Mouse (Mus musculus): ENCODE results near the gene Dock2. TPM values are rescaled to one million over a fixed set of nuclear protein-coding genes. Genes with fewer than 3 reads are reported as not detected.

The Dock2 gene
- polyA plus RNA-seq, 1 experiment = 48.9 TPM

GRCm38 (mm10) chr11:34392105-34392504, 391.6 kb downstream of the Dock2 start:
- Histone ChIP-seq H3K4me1 (replicated peaks; ENCODE audit: control insufficient read depth, insufficient read depth, low read length) (no peaks in the 10 kb centered on the region), H3K27ac (ENCODE audit: control insufficient read depth, insufficient read depth, low read length) (no peak overlapping the region), H3K27me3 (ENCODE audit: control insufficient read depth, insufficient read depth, low read length) (no peaks in the 10 kb centered on the region), H3K36me3 (ENCODE audit: control insufficient read depth, insufficient read depth, low read length) (no peaks in the 10 kb centered on the region; the same call in 1 of the 2 replicates), H3K4me3 (ENCODE audit: control insufficient read depth, insufficient read depth, low read length) (no peak overlapping the region)
- 85% methylated on average over 4 of the region's 4 CpGs for WGBS
- DNase-seq = no peak
- TF ChIP-seq POLR2A (IDR thresholded peaks at IDR 0.05; ENCODE audit: control insufficient read depth, extremely low read depth, insufficient read depth, low read length, poor library complexity) (no peak), CTCF (IDR thresholded peaks at IDR 0.05; ENCODE audit: borderline replicate concordance, control insufficient read depth, extremely low read depth, insufficient read depth, low read length, poor library complexity) (no peak)

DNA sequence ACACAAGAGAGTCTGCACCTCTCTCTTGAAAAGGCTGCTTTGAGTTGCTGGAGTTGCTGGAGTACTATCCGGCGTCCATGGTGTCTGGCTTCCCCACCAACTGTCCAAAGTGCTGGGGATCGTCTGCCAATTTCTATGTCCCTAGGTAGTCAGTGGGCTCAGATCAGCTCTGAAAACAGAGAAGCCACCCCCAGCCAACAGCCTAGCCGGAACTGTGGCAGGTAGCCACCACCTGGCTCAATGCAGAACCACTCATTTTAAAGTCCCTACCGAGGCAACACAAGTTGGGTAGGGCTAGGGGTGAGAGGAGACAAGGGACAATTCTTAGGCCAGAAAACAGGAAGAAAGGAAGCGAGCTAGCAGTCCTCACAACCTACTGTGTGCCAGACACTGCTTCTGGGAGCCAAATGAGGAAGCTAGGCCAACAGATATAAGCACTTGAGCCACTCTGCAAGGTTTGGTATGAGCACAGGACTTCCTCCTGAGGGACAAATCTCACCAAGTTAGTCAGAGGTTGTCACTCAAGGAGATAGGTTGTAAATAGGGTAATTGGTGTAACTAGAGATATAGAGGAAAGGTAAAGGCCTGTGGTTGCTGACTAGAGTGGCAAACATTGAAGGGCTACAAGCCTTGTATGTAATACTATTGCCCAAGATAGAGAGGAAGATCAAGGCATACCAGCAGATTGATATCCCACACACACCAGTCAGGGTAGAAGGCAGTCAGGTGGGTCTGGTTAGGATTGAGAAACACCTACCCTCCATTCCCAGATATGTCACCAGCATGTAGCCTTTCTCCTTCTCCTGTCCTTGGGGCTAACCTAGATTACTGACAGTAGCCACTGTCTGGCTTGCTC, 394.2 kb downstream of the Dock2 start:
- TF ChIP-seq POLR2A (IDR thresholded peaks at IDR 0.05; ENCODE audit: control insufficient read depth, extremely low read depth, insufficient read depth, low read length, poor library complexity) = no peak
- no peak for TF ChIP-seq CTCF (IDR thresholded peaks at IDR 0.05; ENCODE audit: borderline replicate concordance, control insufficient read depth, extremely low read depth, insufficient read depth, low read length, poor library complexity)
- WGBS = 82% methylated on average over 6 of the region's 6 CpGs
- H3K4me1 ChIP-seq (replicated peaks; ENCODE audit: control insufficient read depth, insufficient read depth, low read length) = no peaks in the 10 kb centered on the region
- no peaks in the 10 kb centered on the region for H3K27me3 ChIP-seq (ENCODE audit: control insufficient read depth, insufficient read depth, low read length)
- H3K4me3 ChIP-seq (ENCODE audit: control insufficient read depth, insufficient read depth, low read length) = no peak overlapping the region
- no peak for DNase-seq
- H3K27ac ChIP-seq (ENCODE audit: control insufficient read depth, insufficient read depth, low read length) = no peak overlapping the region
- H3K36me3 ChIP-seq (ENCODE audit: control insufficient read depth, insufficient read depth, low read length) = no peaks in the 10 kb centered on the region; the same call in 1 of the 2 replicates

DNA sequence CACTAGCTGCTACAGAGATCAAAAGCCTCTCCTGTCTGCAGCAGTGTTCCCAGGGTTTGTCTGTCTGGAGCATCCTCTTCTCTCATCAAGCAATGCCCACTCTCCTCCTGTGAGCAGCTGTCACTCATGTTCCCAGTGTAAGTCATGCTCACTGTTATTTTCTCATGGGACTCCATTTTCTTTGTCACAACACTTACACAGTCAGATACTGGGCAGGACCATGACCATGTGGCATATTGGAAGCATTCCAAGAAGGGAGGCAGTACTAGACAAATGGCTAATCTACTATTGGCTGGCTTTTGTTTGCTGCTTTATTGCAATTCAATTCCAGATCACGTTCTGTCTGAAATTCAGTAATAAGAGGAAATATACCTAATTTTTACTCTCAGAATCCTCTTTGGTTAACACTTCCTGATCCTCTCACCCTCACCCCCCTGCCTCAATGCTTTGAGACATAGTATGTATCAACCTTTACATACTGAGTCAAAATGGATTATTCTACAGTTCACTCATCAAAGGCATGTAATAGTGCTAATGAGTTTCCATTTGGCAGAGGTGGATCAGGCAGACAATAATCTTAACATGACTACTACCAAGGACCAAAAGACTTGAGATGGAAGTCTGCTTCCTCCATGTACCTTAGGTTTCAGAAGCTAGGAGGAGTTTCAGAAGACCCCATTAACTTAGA, 398.5 kb downstream of the Dock2 start:
- no peaks in the 10 kb centered on the region; the same call in 1 of the 2 replicates for H3K36me3 ChIP-seq (ENCODE audit: control insufficient read depth, insufficient read depth, low read length)
- 86% methylated on average over 1 of the region's 1 CpGs for WGBS
- H3K4me3 ChIP-seq (ENCODE audit: control insufficient read depth, insufficient read depth, low read length) = no peak overlapping the region
- DNase-seq = no peak
- no peak overlapping the region for H3K27ac ChIP-seq (ENCODE audit: control insufficient read depth, insufficient read depth, low read length)
- H3K27me3 ChIP-seq (ENCODE audit: control insufficient read depth, insufficient read depth, low read length) = no peaks in the 10 kb centered on the region
- no peaks in the 10 kb centered on the region for H3K4me1 ChIP-seq (replicated peaks; ENCODE audit: control insufficient read depth, insufficient read depth, low read length)
- TF ChIP-seq CTCF (IDR thresholded peaks at IDR 0.05; ENCODE audit: borderline replicate concordance, control insufficient read depth, extremely low read depth, insufficient read depth, low read length, poor library complexity) (no peak), POLR2A (IDR thresholded peaks at IDR 0.05; ENCODE audit: control insufficient read depth, extremely low read depth, insufficient read depth, low read length, poor library complexity) (no peak)

DNA sequence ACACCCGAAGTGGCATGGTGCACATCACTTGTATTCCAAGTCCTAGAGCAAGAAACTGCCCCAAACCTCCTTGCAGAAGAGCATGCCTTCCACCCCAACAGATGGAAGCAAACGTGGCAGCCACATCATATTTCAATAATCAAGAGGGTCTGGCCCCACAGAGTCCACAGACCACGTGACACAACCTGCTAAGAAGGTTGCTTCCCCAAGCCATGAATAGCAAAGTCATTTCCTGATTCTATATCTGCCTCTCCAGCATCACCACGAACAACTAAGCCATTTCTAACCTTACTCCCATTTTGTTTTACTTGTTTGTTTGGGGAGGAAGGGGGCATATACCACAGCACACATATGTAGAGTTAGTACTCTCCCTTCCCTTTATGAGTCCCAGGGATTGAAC, 399.5 kb downstream of the Dock2 start:
- Histone ChIP-seq H3K27me3 (ENCODE audit: control insufficient read depth, insufficient read depth, low read length) (no peaks in the 10 kb centered on the region), H3K27ac (ENCODE audit: control insufficient read depth, insufficient read depth, low read length) (no peak overlapping the region), H3K36me3 (ENCODE audit: control insufficient read depth, insufficient read depth, low read length) (no peaks in the 10 kb centered on the region; the same call in 1 of the 2 replicates), H3K4me3 (ENCODE audit: control insufficient read depth, insufficient read depth, low read length) (no peak overlapping the region), H3K4me1 (replicated peaks; ENCODE audit: control insufficient read depth, insufficient read depth, low read length) (no peaks in the 10 kb centered on the region)
- 42% methylated on average over 4 of the region's 4 CpGs for WGBS
- TF ChIP-seq POLR2A (IDR thresholded peaks at IDR 0.05; ENCODE audit: control insufficient read depth, extremely low read depth, insufficient read depth, low read length, poor library complexity) = no peak
- TF ChIP-seq CTCF (IDR thresholded peaks at IDR 0.05; ENCODE audit: borderline replicate concordance, control insufficient read depth, extremely low read depth, insufficient read depth, low read length, poor library complexity) = no peak
- no peak for DNase-seq

DNA sequence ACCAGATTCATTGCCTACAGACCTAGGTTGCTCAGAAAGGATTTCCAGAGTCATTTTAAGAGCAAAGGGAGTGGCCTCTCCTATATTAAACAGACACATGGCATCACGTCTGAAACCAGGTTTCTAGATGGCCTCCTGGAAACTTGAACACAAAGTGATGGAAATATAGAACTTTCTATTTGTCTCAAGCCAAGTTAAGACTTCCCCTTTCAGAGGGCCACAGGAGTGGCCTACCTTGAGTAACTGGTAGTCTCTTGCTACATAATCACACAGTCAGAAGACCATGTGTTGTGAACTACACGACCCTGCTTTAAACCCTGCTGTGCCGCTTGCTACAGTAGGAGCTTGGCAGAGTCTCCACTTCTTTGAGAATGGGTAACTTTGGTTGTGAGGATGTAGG, 400.2 kb downstream of the Dock2 start:
- Histone ChIP-seq H3K4me1 (replicated peaks; ENCODE audit: control insufficient read depth, insufficient read depth, low read length) (no peaks in the 10 kb centered on the region), H3K4me3 (ENCODE audit: control insufficient read depth, insufficient read depth, low read length) (no peak overlapping the region), H3K27ac (ENCODE audit: control insufficient read depth, insufficient read depth, low read length) (no peak overlapping the region), H3K36me3 (ENCODE audit: control insufficient read depth, insufficient read depth, low read length) (no peaks in the 10 kb centered on the region; the same call in 1 of the 2 replicates), H3K27me3 (ENCODE audit: control insufficient read depth, insufficient read depth, low read length) (no peaks in the 10 kb centered on the region)
- DNase-seq = no peak
- no peak for TF ChIP-seq CTCF (IDR thresholded peaks at IDR 0.05; ENCODE audit: borderline replicate concordance, control insufficient read depth, extremely low read depth, insufficient read depth, low read length, poor library complexity)
- whole genome bisulfite sequencing = 91% methylated on average over 3 of the region's 3 CpGs

- Histone ChIP-seq H3K27me3 (ENCODE audit: control insufficient read depth, insufficient read depth, low read length) (no peaks in the 10 kb centered on the region), H3K4me3 (ENCODE audit: control insufficient read depth, insufficient read depth, low read length) (no peak overlapping the region), H3K27ac (ENCODE audit: control insufficient read depth, insufficient read depth, low read length) (no peak overlapping the region), H3K36me3 (ENCODE audit: control insufficient read depth, insufficient read depth, low read length) (no peaks in the 10 kb centered on the region), H3K4me1 (replicated peaks; ENCODE audit: control insufficient read depth, insufficient read depth, low read length) (no peaks in the 10 kb centered on the region)
- 97% methylated on average over 6 of the region's 6 CpGs for WGBS
- DNase-seq = no peak
- TF ChIP-seq POLR2A (IDR thresholded peaks at IDR 0.05; ENCODE audit: control insufficient read depth, extremely low read depth, insufficient read depth, low read length, poor library complexity) (no peak), CTCF (IDR thresholded peaks at IDR 0.05; ENCODE audit: borderline replicate concordance, control insufficient read depth, extremely low read depth, insufficient read depth, low read length, poor library complexity) (no peak)
These were observed 406.0 kb downstream of the Dock2 start for GRCm38 (mm10) chr11:34377649-34378048.
